Comparison of ENCODE assay signal across 9 mouse cellular contexts in the genomic region with DNA sequence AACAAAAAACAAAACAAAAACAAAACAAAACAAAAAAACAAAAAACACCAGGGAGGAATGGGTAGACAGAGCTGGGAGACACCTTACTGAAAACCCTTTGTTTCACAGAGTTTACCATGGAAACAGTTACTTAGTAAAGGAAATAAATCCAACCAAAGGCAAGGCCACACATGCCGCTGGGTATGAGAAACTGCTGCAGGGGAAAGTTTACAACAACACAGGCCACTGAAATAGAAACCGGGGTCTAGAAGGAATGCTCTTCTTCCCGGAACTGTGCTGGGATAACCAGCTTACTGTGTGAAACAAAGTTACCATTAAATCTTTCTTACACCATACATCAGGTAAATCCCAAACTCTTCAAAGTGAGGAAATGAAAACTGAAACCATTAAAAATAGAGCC. TPM values are rescaled to one million over a fixed set of nuclear protein-coding genes. Genes with fewer than 3 reads are reported as not detected.
DNase-seq lines count a peak whose midpoint lies in the region; ATAC-seq and TF ChIP-seq lines count a peak whose summit lies in the region.
"Had no signal": no experiment of that assay in that cellular context is flagged by ENCODE, and none has a peak within 500 bp of the region (broad histone marks: within the 10 kb centered on the region; RNA-seq: fewer than 3 reads in every experiment).

No protein-coding gene starts in this region.

- peak overlapping the region; percentile 43; the same call in 1 of the 2 replicates for H3K27ac ChIP-seq in hindbrain, embryonic 15.5 days (replicated peaks)
- no peak overlapping the region for H3K27ac ChIP-seq in hindbrain, embryonic 11.5 days (ENCODE audit: low read depth, low read length)
- peak overlapping the region; percentile 15 for H3K27ac ChIP-seq in stomach, postnatal 0 days (replicated peaks)

- TF ChIP-seq EP300 in stomach, postnatal 0 days (optimal IDR thresholded peaks at IDR 0.05): no peak

- no peak for ATAC-seq in hindbrain, embryonic 15.5 days (ENCODE audit: low FRiP score, low read depth)
- ATAC-seq in hindbrain, embryonic 11.5 days (ENCODE audit: low FRiP score): no peak
- no peak for ATAC-seq in stomach, postnatal 0 days (ENCODE audit: low FRiP score, low TSS enrichment)
- ATAC-seq in granulocyte monocyte progenitor cell, adult 5-6 weeks (replicated peaks; ENCODE audit: poor library complexity, severe bottlenecking): no peak

- no peak overlapping the region for H3K9ac ChIP-seq in hindbrain, embryonic 15.5 days
- H3K9ac ChIP-seq in hindbrain, embryonic 11.5 days (ENCODE audit: low read depth, low read length): no peak overlapping the region
- peak overlapping the region; percentile 19; the same call in 1 of the 2 replicates for H3K9ac ChIP-seq in stomach, postnatal 0 days (ENCODE audit: low read length)

- no peaks in the 10 kb centered on the region for H3K9me3 ChIP-seq in hindbrain, embryonic 15.5 days
- no peaks in the 10 kb centered on the region for H3K9me3 ChIP-seq in hindbrain, embryonic 11.5 days (ENCODE audit: control insufficient read depth, low read length)
- H3K9me3 ChIP-seq in stomach, postnatal 0 days (ENCODE audit: control insufficient read depth, low read length): no peaks in the 10 kb centered on the region

- WGBS in hindbrain, embryonic 15.5 days: 57% methylated on average over 3 of the region's 3 CpGs
- WGBS in hindbrain, embryonic 11.5 days: 72% methylated on average over 3 of the region's 3 CpGs
- 13% methylated on average over 3 of the region's 3 CpGs for WGBS in stomach, postnatal 0 days

- no peak for DNase-seq in hindbrain, embryonic 11.5 days (ENCODE audit: low spot score)
- DNase-seq in testis, postnatal 10 days (ENCODE audit: low spot score): peak; percentile 33
- no peak for DNase-seq in testis, postnatal 14 days (ENCODE audit: low spot score)
- DNase-seq in induced T-regulatory cell, adult 2 months (ENCODE audit: low read depth): peak; percentile 40
- DNase-seq in stomach, postnatal 0 days (ENCODE audit: low spot score): no peak
- DNase-seq in gastrocnemius, postnatal 10 days: no peak
- DNase-seq: cerebellum, adult 9-10 months had no signal

- 0 out of 2 replicates have a peak, but pooled peaks cover under 1% of the 10 kb centered on the region for H3K36me3 ChIP-seq in hindbrain, embryonic 15.5 days
- H3K36me3 ChIP-seq in hindbrain, embryonic 11.5 days (ENCODE audit: control insufficient read depth, insufficient read depth, low read length): 0 out of 2 replicates have a peak, but pooled peaks cover 7% of the 10 kb centered on the region
- peaks cover 9% of the 10 kb centered on the region; the same call in 1 of the 2 replicates for H3K36me3 ChIP-seq in stomach, postnatal 0 days (ENCODE audit: control insufficient read depth, insufficient read depth, low read length)

- no peak overlapping the region for H3K4me3 ChIP-seq in hindbrain, embryonic 15.5 days
- no peak overlapping the region for H3K4me3 ChIP-seq in hindbrain, embryonic 11.5 days (ENCODE audit: low read depth, low read length)
- H3K4me3 ChIP-seq in stomach, postnatal 0 days (ENCODE audit: low read depth, low read length): no peak overlapping the region

- no peak overlapping the region for H3K4me2 ChIP-seq in hindbrain, embryonic 15.5 days
- no peak overlapping the region for H3K4me2 ChIP-seq in hindbrain, embryonic 11.5 days (replicated peaks; ENCODE audit: low read depth, low read length)
- 0 out of 2 replicates have a peak overlapping the region, but pooled peaks have one; percentile 9 for H3K4me2 ChIP-seq in stomach, postnatal 0 days (replicated peaks; ENCODE audit: low read depth)

- no peak for TF ChIP-seq CTCF in stomach, postnatal 0 days (IDR thresholded peaks at IDR 0.05; ENCODE audit: low read depth)

- H3K4me1 ChIP-seq in hindbrain, embryonic 15.5 days (replicated peaks): peaks cover 49% of the 10 kb centered on the region
- H3K4me1 ChIP-seq in hindbrain, embryonic 11.5 days (replicated peaks; ENCODE audit: control insufficient read depth, insufficient read depth, low read length): no peaks in the 10 kb centered on the region
- peaks cover 33% of the 10 kb centered on the region for H3K4me1 ChIP-seq in stomach, postnatal 0 days (replicated peaks; ENCODE audit: control insufficient read depth, insufficient read depth)

- H3K27me3 ChIP-seq in hindbrain, embryonic 15.5 days: no peaks in the 10 kb centered on the region
- no peaks in the 10 kb centered on the region for H3K27me3 ChIP-seq in hindbrain, embryonic 11.5 days (ENCODE audit: control insufficient read depth, insufficient read depth, low read length)
- no peaks in the 10 kb centered on the region for H3K27me3 ChIP-seq in stomach, postnatal 0 days (ENCODE audit: control insufficient read depth, insufficient read depth, low read length)

RNA-seq across cellular contexts. Expression of gene H2afy, which starts 20.3 kb away (rescaled TPM):
- 294 and 309 TPM in 2 replicates for polyA plus RNA-seq in hindbrain, embryonic 15.5 days (2015; fragmentation: Nextera tagmentation; extraction: Ambion mirVana)
- 578 and 619 TPM in 2 replicates for polyA plus RNA-seq in hindbrain, embryonic 11.5 days (2014; fragmentation: Nextera tagmentation; extraction: Ambion mirVana)
- polyA plus RNA-seq in stomach, postnatal 0 days (2015; fragmentation: Nextera tagmentation; extraction: Ambion mirVana): 150 and 157 TPM in 2 replicates
- 930 and 1,115 TPM in 2 replicates for total RNA-seq in granulocyte monocyte progenitor cell, adult 5-6 weeks (2014; fragmentation: Nextera tagmentation)
- total RNA-seq in granulocyte monocyte progenitor cell, adult 5-6 weeks (2017): 1,419 and 1,485 TPM in 2 replicates
- total RNA-seq in gastrocnemius, postnatal 10 days (2021): 10 to 100 TPM; 68.3 to 81.6 TPM

Comparison
In these comparisons a context has a peak if more than half of its experiments do, and no peak if none do; other contexts are left out.
1. DNase-seq: peak in testis, postnatal 10 days (single experiment) and induced T-regulatory cell, adult 2 months (single experiment); none in hindbrain, embryonic 11.5 days (single experiment), testis, postnatal 14 days (single experiment), stomach, postnatal 0 days (single experiment) and gastrocnemius, postnatal 10 days (single experiment).